Mouse (Mus musculus) MEL (cell line): ENCODE measurements at regions not wholly inside any gene's neighbourhood (a gene's known extent, or its start where the extent isn't known, plus 50 kb on each side); places are given as distances from the start of the nearest gene placed in this dataset.
"Not testable (repeated sequence)": the region's sequence is repeated elsewhere in the genome, so short reads cannot be mapped to it uniquely, and the experiment has no call there.

Experiments
- DNase-seq: peaks from one replicate; pipeline ENCODE4 v3.0.0; 2011; ENCODE audit warnings: low read depth, low spot score
- H3K27ac ChIP-seq: 2 replicates; pipeline ENCODE4 v1.5.1; 2012; ENCODE audit warnings: low read depth, mild to moderate bottlenecking, control low read depth, low read length, moderate library complexity; ENCODE audit not compliant: control insufficient read depth
- H3K27me3 ChIP-seq, 2 experiments: fragments of 150-350 bp in 1 of 2; sonication (generic) in 1 of 2; 2 replicates each; pipeline ENCODE4 v1.6.1; 2012; ENCODE audit warnings: low read length in 2 of 2, mild to moderate bottlenecking in 2 of 2, improper control_type of control experiment in 1 of 2, moderate library complexity in 1 of 2; ENCODE audit not compliant: insufficient read depth in 2 of 2, control insufficient read depth in 1 of 2
- H3K36me3 ChIP-seq, 2 experiments: 2 replicates each; pipeline ENCODE4 v1.6.1; 2012 to 2014; ENCODE audit warnings: low read length in 2 of 2, improper control_type of control experiment in 1 of 2, inconsistent platforms in 1 of 2, mild to moderate bottlenecking in 1 of 2; ENCODE audit not compliant: insufficient read depth in 2 of 2, control insufficient read depth in 1 of 2
- H3K4me1 ChIP-seq, 2 experiments: fragments of 150-350 bp in 1 of 2; sonication (generic) in 1 of 2; 2 replicates each; pipeline ENCODE4 v1.6.1; 2012; ENCODE audit warnings: low read length in 2 of 2, improper control_type of control experiment in 1 of 2, mild to moderate bottlenecking in 1 of 2; ENCODE audit not compliant: insufficient read depth in 2 of 2, control insufficient read depth in 1 of 2
- H3K4me3 ChIP-seq, 2 experiments: fragments of 150-350 bp in 1 of 2; sonication (generic) in 1 of 2; 2 replicates each; pipeline ENCODE4 v1.5.1; 2012; ENCODE audit warnings: low read depth in 2 of 2, low read length in 2 of 2, mild to moderate bottlenecking in 2 of 2, moderate library complexity in 2 of 2, control low read depth in 1 of 2, improper control_type of control experiment in 1 of 2; ENCODE audit not compliant: control insufficient read depth in 1 of 2, insufficient read depth in 1 of 2
- H3K79me2 ChIP-seq: 2 replicates; pipeline ENCODE4 v1.6.1; 2012; ENCODE audit warnings: mild to moderate bottlenecking, low read length, moderate library complexity; ENCODE audit not compliant: control insufficient read depth, poor library complexity, insufficient read depth
- H3K9ac ChIP-seq: 2 replicates; pipeline ENCODE4 v1.6.1; 2012; ENCODE audit warnings: low read depth, mild to moderate bottlenecking, control low read depth, low read length, moderate library complexity; ENCODE audit not compliant: control insufficient read depth, poor library complexity, severe bottlenecking
- H3K9me3 ChIP-seq: fragments of 150-350 bp; sonication (generic); replicated peaks from 2 replicates; pipeline ENCODE4 v1.6.1; 2012; ENCODE audit warnings: mild to moderate bottlenecking, low read length, improper control_type of control experiment, moderate library complexity; ENCODE audit not compliant: insufficient read depth
- CHD2 ChIP-seq: IDR thresholded peaks from 2 replicates; pipeline ENCODE4 v1.6.1; 2011; ENCODE audit warnings: low read length, improper control_type of control experiment
- CTCF ChIP-seq, 3 experiments: IDR thresholded peaks in 2 of 3; conservative IDR thresholded peaks in 1 of 3; 2 replicates each; pipeline ENCODE4 v1.5.1; 2011 to 2012; ENCODE audit warnings: low read length in 3 of 3, low read depth in 2 of 3, mild to moderate bottlenecking in 2 of 3, improper control_type of control experiment in 1 of 3, inconsistent platforms in 1 of 3, mixed read lengths in 1 of 3, moderate library complexity in 1 of 3; ENCODE audit not compliant: control insufficient read depth in 1 of 3, insufficient read depth in 1 of 3, poor library complexity in 1 of 3, severe bottlenecking in 1 of 3
- ETS1 ChIP-seq: IDR thresholded peaks from 2 replicates; pipeline ENCODE4 v1.6.1; 2012; ENCODE audit warnings: low read depth, mild to moderate bottlenecking, inconsistent platforms, low read length, improper control_type of control experiment, moderate library complexity
- GATA1 ChIP-seq: IDR thresholded peaks from 2 replicates; pipeline ENCODE4 v1.6.1; 2011; ENCODE audit warnings: low read depth, low read length, improper control_type of control experiment
- JUND ChIP-seq: IDR thresholded peaks from 2 replicates; pipeline ENCODE4 v1.6.1; 2011; ENCODE audit warnings: low read depth, mild to moderate bottlenecking, improper control_type of control experiment, low read length
- MAX ChIP-seq: IDR thresholded peaks from 2 replicates; pipeline ENCODE4 v1.6.1; 2011; ENCODE audit warnings: low read length, improper control_type of control experiment
- MYB ChIP-seq: IDR thresholded peaks from 2 replicates; pipeline ENCODE4 v1.6.1; 2011; ENCODE audit warnings: mild to moderate bottlenecking, low read depth, low read length, improper control_type of control experiment
- NRF1 ChIP-seq: IDR thresholded peaks from 2 replicates; pipeline ENCODE4 v1.6.1; 2014; ENCODE audit warnings: low read depth, mild to moderate bottlenecking, inconsistent platforms, low read length, improper control_type of control experiment, moderate library complexity; ENCODE audit not compliant: poor library complexity, insufficient read depth, severe bottlenecking
- POLR2A ChIP-seq, 2 experiments: IDR thresholded peaks; 2 replicates each; pipeline ENCODE4 v1.6.1; 2011 to 2012; ENCODE audit warnings: low read length in 2 of 2, mild to moderate bottlenecking in 2 of 2, control low read depth in 1 of 2, improper control_type of control experiment in 1 of 2, low read depth in 1 of 2, moderate library complexity in 1 of 2; ENCODE audit not compliant: control insufficient read depth in 1 of 2, insufficient read depth in 1 of 2, poor library complexity in 1 of 2
- RCOR1 ChIP-seq: IDR thresholded peaks from 2 replicates; pipeline ENCODE4 v1.6.1; 2012; ENCODE audit warnings: low read depth, mild to moderate bottlenecking, inconsistent platforms, low read length, improper control_type of control experiment
- TCF12 ChIP-seq: IDR thresholded peaks from 2 replicates; pipeline ENCODE4 v1.6.1; 2014; ENCODE audit warnings: low read depth, mild to moderate bottlenecking, inconsistent platforms, low read length, improper control_type of control experiment, moderate library complexity
- USF2 ChIP-seq, 2 experiments: IDR thresholded peaks; 2 replicates each; pipeline ENCODE4 v1.6.1; 2011 to 2012; ENCODE audit warnings: improper control_type of control experiment in 2 of 2, low read length in 2 of 2, borderline replicate concordance in 1 of 2, inconsistent platforms in 1 of 2, low read depth in 1 of 2, mild to moderate bottlenecking in 1 of 2; ENCODE audit not compliant: insufficient read depth in 1 of 2

- not testable (repeated sequence) for H3K36me3 ChIP-seq, DNase-seq, H3K9me3 ChIP-seq
These were observed 56.6 kb downstream of the H2al2a start for GRCm38 (mm10) chr2:17939857-17940848.

GRCm38 (mm10) chr2:17939183-17939856 is 57.4 kb downstream of the H2al2a start:
- no peaks in the 10 kb centered on the region for H3K4me1 ChIP-seq
- no peaks in the 10 kb centered on the region for H3K79me2 ChIP-seq
- H3K27ac ChIP-seq = no peak overlapping the region
- no peaks in the 10 kb centered on the region for H3K9me3 ChIP-seq
- DNase-seq = no peak
- no peak for TF ChIP-seq POLR2A (IDR thresholded peaks at IDR 0.05; ENCODE audit: control insufficient read depth in 1 of 2, insufficient read depth in 1 of 2, low read depth in 1 of 2, low read length in 2 of 2, poor library complexity in 1 of 2)
- no peak for TF ChIP-seq MYB
- no peak for TF ChIP-seq NRF1
- no peak for TF ChIP-seq MAX
- TF ChIP-seq ETS1 = no peak
- no peak for TF ChIP-seq CHD2
- no peak for TF ChIP-seq TCF12
- no peak for TF ChIP-seq CTCF (IDR thresholded peaks at IDR 0.05 in 2 of 3, conservative IDR thresholded peaks at IDR 0.05 in 1 of 3; ENCODE audit: control insufficient read depth in 1 of 3, insufficient read depth in 1 of 3, low read depth in 2 of 3, low read length in 3 of 3, poor library complexity in 1 of 3, severe bottlenecking in 1 of 3)
- TF ChIP-seq USF2 (IDR thresholded peaks at IDR 0.05; ENCODE audit: borderline replicate concordance in 1 of 2, insufficient read depth in 1 of 2, low read depth in 1 of 2, low read length in 2 of 2) = no peak
- TF ChIP-seq JUND = no peak
- TF ChIP-seq GATA1 = no peak
- TF ChIP-seq RCOR1 = no peak
- H3K27me3 ChIP-seq = no peaks in the 10 kb centered on the region
- no peak overlapping the region for H3K9ac ChIP-seq
- no peak overlapping the region for H3K4me3 ChIP-seq
- no peaks in the 10 kb centered on the region for H3K36me3 ChIP-seq

More at GRCm38 (mm10) chr2:17939857-17940848, 56.6 kb downstream of the H2al2a start:
- H3K79me2 ChIP-seq, H3K27ac ChIP-seq, H3K4me3 ChIP-seq, H3K4me1 ChIP-seq, H3K9ac ChIP-seq, H3K27me3 ChIP-seq: not testable (repeated sequence)
